Mouse (Mus musculus) lung, postnatal 0 days (tissue): Measurements from ENCODE around the gene Ttc34.

ENCODE experiments used
- CTCF ChIP-seq: IDR thresholded peaks from 2 replicates; pipeline ENCODE4 v1.5.1; 2016; ENCODE audit warnings: antibody characterized with exemption, mild to moderate bottlenecking
- EP300 ChIP-seq: IDR thresholded peaks from 2 replicates; pipeline ENCODE4 v1.6.1; 2016; ENCODE audit warnings: antibody characterized with exemption, mild to moderate bottlenecking, control low read depth

GRCm38 (mm10) chr4:154863436-154863935, 26.2 kb downstream of the Ttc34 start:
- TF ChIP-seq CTCF (no peak), EP300 (no peak)
